Mouse (Mus musculus) C2C12 (cell line): ENCODE measurements around the gene St6gal1. TPM values are rescaled to one million over a fixed set of nuclear protein-coding genes. Genes with fewer than 3 reads are reported as not detected.

Source experiments
- H3K27me3 ChIP-seq: one replicate; pipeline ENCODE4 v1.6.1; 2011; ENCODE audit not compliant: control insufficient read depth, insufficient read depth, insufficient read length
- H3K36me3 ChIP-seq: one replicate; pipeline ENCODE4 v1.6.1; 2011; ENCODE audit not compliant: control insufficient read depth, insufficient read depth
- H3K4me3 ChIP-seq: one replicate; pipeline ENCODE4 v1.5.1; 2011; ENCODE audit warnings: mild to moderate bottlenecking, control low read depth; ENCODE audit not compliant: poor library complexity, insufficient read depth, severe bottlenecking
- H3K79me2 ChIP-seq: one replicate; pipeline ENCODE4 v1.6.1; 2011; ENCODE audit not compliant: control insufficient read depth, insufficient read depth
- H3K79me3 ChIP-seq: one replicate; pipeline ENCODE4 v1.6.1; 2011; ENCODE audit warnings: low read depth, control low read depth
- H3ac ChIP-seq: one replicate; pipeline ENCODE3; 2011; ENCODE audit warnings: low read depth; ENCODE audit not compliant: control insufficient read depth, insufficient read length
- CEBPB ChIP-seq: IDR thresholded peaks from one replicate; pipeline ENCODE4 v1.6.1; 2011; ENCODE audit warnings: low read depth, mild to moderate bottlenecking, control low read depth, moderate library complexity
- CTCF ChIP-seq: IDR thresholded peaks from one replicate; pipeline ENCODE4 v1.5.1; 2011; ENCODE audit not compliant: control insufficient read depth, insufficient read depth, insufficient read length
- FOSL1 ChIP-seq: IDR thresholded peaks from one replicate; pipeline ENCODE4 v1.8.0; 2011; ENCODE audit warnings: mild to moderate bottlenecking, low read length; ENCODE audit not compliant: poor library complexity, insufficient read depth, severe bottlenecking
- MAX ChIP-seq: IDR thresholded peaks from one replicate; pipeline ENCODE4 v1.6.1; 2011; ENCODE audit warnings: mild to moderate bottlenecking, control low read depth
- MYOD1 ChIP-seq: IDR thresholded peaks from one replicate; pipeline ENCODE4 v1.6.1; 2011; ENCODE audit warnings: low read depth; ENCODE audit not compliant: control insufficient read depth, insufficient read length
- MYOG ChIP-seq: IDR thresholded peaks from one replicate; pipeline ENCODE4 v1.6.1; 2011; ENCODE audit not compliant: control insufficient read depth, insufficient read length; ENCODE audit errors: extremely low read depth
- USF1 ChIP-seq: IDR thresholded peaks from one replicate; pipeline ENCODE4 v1.6.1; 2011; ENCODE audit warnings: low read depth, mild to moderate bottlenecking, control low read depth, moderate library complexity
- polyA plus RNA-seq: library from polyadenylated mRNA; unstranded; fragments of >200 nt; fragmentation: generic; extraction: Trizol; gene quantifications from one replicate; pipeline ENCODE4 v1.2.1, GENCODE M21; 2012; ENCODE audit warnings: missing spikeins

Gene St6gal1
- polyA plus RNA-seq, 1 experiment: 6.2 TPM

DNA sequence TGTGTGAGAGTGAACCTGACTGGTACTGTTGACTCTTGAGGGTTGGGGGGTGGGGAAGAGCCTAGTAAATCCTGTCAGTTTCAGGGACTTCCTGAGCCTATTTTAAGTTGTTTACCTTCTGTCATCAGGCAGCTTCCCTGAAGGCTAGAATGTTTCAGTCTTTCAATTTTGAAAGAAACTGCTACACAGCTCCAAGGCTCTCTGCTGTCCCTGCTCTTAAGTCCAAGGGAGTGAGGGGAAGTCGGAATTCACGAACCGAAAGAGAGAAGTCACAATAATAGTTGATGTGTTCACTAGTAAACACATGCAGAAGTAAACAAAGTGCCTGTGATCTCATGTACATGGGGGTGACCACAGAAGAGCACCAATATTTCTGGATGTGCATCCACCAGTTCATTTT, 72.2 kb downstream of the St6gal1 start:
- no peak overlapping the region for H3K4me3 ChIP-seq

DNA sequence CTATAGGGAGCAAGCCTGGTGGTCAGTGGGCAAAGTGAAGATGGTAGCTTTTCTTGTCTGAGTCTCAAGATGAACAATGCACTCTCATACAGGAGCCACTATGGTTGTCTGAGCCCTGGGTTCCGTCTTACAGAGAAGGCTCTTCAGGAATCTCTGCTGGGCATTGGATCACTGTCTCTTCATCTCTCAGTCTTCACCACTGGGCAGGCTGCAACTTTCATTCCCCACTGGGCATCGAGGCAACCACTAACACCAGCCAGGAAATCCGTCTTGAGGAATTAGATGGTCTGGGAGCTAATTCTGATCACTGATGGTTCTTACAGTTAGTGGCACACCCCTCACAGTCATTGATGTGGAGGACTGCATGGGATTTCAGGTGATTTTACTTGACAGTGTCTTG, 73.9 kb downstream of the St6gal1 start:
- Histone ChIP-seq H3K79me3 (no peaks in the 10 kb centered on the region), H3K36me3 (no peaks in the 10 kb centered on the region), H3K4me3 (no peak overlapping the region), H3K27me3 (no peaks in the 10 kb centered on the region), H3K79me2 (no peaks in the 10 kb centered on the region), H3ac (no peak overlapping the region)
- TF ChIP-seq CEBPB: no peak
- TF ChIP-seq MYOD1: no peak
- TF ChIP-seq USF1: no peak

More for the DNA sequence above, 72.2 kb downstream of the St6gal1 start:
- Histone ChIP-seq H3K79me2 (no peaks in the 10 kb centered on the region), H3ac (no peak overlapping the region), H3K36me3 (no peaks in the 10 kb centered on the region), H3K79me3 (no peaks in the 10 kb centered on the region), H3K27me3 (no peaks in the 10 kb centered on the region)
- TF ChIP-seq CTCF (no peak), MAX (no peak), USF1 (no peak), CEBPB (no peak), FOSL1 (no peak), MYOG (no peak), MYOD1 (no peak)

DNA sequence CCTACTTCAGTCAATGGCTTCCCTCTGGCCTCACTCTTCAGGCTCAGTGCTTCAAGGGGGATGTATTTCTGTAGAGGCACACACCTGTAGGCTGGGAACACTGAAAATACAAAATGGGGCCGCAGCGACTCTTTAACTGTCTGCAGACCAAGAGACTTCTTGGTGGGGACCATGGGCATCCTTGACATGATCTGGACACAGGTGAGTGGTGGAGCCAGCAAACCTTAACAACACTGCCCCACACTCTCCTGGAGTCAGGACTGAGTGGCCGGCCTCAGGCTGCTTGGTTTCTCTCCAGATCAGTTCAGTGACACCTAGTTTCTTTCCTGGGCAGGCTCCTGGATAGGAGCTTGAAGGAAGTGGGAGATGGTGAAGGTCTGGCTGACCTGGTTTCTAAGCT, 74.4 kb downstream of the St6gal1 start:
- no peaks in the 10 kb centered on the region for H3K79me2 ChIP-seq
- H3K27me3 ChIP-seq: no peaks in the 10 kb centered on the region
- TF ChIP-seq MYOG: no peak
- no peak for TF ChIP-seq MAX
- no peak for TF ChIP-seq USF1
- no peak for TF ChIP-seq MYOD1
- TF ChIP-seq FOSL1: no peak
- TF ChIP-seq CTCF: no peak
- TF ChIP-seq CEBPB: no peak
- no peak overlapping the region for H3ac ChIP-seq
- H3K79me3 ChIP-seq: no peaks in the 10 kb centered on the region
- no peaks in the 10 kb centered on the region for H3K36me3 ChIP-seq
- no peak overlapping the region for H3K4me3 ChIP-seq

DNA sequence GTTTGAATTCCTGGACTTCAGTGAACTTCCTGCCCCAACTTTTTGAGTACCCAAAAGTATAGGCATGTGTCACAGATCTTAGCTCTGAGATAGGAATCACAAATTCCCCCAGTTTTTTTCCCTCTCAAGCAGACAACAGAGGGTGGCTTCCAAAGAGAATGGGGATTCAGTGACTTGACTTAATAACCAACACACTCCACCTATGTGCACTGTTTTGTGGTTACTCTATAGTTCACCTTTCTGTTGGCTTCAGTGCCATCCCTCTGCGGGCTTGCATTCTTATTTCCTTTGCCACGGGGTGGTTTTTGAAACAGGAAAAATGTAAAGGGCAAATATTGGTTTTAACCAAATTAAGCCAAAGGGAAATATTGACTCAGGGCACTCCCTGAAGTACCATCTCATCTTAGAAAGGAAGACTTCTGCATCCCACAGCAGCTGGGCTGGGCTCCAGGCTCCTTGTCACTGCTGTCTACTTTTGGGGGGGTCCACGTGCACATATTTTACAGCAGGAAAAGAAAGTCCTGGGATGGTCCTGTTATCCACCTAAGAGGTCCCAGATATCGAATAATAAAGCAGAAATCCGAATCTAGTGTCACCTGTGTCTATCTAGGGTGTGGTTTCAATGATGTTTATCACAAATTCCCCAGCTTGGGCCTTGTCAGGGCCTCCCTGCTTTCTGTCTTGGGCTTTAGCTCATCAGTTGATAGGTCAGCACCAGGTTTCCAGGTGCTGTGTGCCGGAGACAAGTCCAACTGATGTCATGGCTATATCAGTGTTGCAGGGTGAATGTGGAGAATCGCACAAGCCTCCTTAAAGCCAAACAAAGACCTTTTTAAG, 75.6 kb downstream of the St6gal1 start:
- no peak for TF ChIP-seq MYOG
- TF ChIP-seq USF1: no peak
- TF ChIP-seq CTCF: no peak
- no peaks in the 10 kb centered on the region for H3K79me2 ChIP-seq

DNA sequence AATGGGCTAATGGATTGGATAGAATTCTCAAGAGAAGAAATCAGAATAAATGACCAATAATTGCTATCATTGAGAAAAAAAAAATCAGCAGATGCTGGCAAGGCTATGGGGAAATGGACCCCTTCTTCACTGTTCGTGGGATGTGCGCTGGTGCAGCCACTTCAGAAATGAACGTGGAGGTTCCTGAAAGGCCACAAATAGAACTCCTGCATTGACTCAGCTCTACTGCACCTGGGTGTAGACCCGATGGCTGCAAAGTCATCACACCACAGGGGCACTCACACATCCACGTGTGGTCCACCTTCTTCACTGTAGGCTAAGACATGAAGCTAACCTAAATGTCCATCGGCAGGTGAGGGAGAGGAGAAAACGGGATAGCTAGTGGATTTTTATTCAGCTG, 77.2 kb downstream of the St6gal1 start:
- Histone ChIP-seq H3K79me3 (no peaks in the 10 kb centered on the region), H3K27me3 (no peaks in the 10 kb centered on the region), H3K79me2 (no peaks in the 10 kb centered on the region), H3K4me3 (no peak overlapping the region), H3K36me3 (no peaks in the 10 kb centered on the region), H3ac (no peak overlapping the region)
- TF ChIP-seq FOSL1 (no peak), USF1 (no peak), MAX (no peak), MYOD1 (no peak), MYOG (no peak), CTCF (no peak), CEBPB (no peak)

More for the DNA sequence above, 75.6 kb downstream of the St6gal1 start:
- H3K4me3 ChIP-seq: no peak overlapping the region
- H3K36me3 ChIP-seq: no peaks in the 10 kb centered on the region
- no peaks in the 10 kb centered on the region for H3K79me3 ChIP-seq
- H3ac ChIP-seq: no peak overlapping the region
- H3K27me3 ChIP-seq: no peaks in the 10 kb centered on the region

DNA sequence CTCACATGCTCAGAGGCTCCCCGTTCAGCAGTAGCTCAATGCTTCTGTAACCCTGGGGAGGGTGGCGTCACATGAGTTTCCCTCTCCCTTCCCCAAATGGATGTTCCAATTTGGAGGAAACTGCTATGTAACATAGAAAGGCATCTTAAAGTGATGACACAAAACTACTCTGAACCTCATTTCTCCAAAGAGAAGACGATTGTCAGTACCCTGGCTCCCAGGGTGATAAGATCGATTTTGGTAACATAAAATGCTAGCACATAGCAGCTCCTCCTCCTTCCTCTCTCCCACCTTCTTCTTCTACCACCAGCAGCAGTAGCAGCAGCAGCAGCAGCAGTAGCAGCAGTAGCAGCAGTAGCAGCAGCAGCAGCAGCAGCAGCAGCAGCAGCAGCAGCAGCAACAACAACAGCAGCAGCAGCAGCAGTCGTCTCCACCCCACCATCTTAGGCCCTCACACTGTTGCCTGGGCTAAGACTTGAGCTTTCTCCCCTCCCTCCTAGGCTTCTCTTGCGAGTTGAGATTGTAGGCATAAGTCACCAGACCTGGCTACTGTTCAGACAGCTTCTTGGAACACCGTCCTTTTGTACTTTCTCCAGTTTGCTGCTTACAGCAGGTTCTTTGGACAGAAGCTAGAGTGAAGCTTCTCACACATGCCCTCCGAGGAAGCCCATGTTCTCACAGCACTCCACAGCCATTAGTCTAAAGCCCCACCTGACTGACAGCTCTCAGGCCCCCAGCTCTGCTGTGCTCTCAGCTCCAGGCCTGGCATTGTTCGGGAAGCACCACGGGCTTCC, 81.5 kb downstream of the St6gal1 start:
- Histone ChIP-seq H3K36me3 (no peaks in the 10 kb centered on the region), H3K79me2 (no peaks in the 10 kb centered on the region), H3K4me3 (no peak overlapping the region), H3K27me3 (no peaks in the 10 kb centered on the region), H3ac (no peak overlapping the region), H3K79me3 (no peaks in the 10 kb centered on the region)
- TF ChIP-seq MYOD1 (no peak), MAX (no peak), USF1 (no peak), FOSL1 (no peak), CEBPB (no peak), CTCF (no peak), MYOG (no peak)
